Mouse (Mus musculus) frontal cortex, postnatal 14 days (tissue): ENCODE results near the gene Atf6.

Experiments used
- DNase-seq, 2 experiments: peaks; one replicate each; pipeline ENCODE4 v3.0.0; 2022; ENCODE audit warnings: low spot score in 2 of 2

The Atf6 gene

GRCm38 (mm10) chr1:170882915-170883485, 15.4 kb upstream of the Atf6 start:
- no peak for DNase-seq

GRCm38 (mm10) chr1:170876906-170877305, 9.3 kb upstream of the Atf6 start:
- DNase-seq = no peak

GRCm38 (mm10) chr1:170875676-170876075, 8.1 kb upstream of the Atf6 start:
- no peak for DNase-seq

GRCm38 (mm10) chr1:170871961-170872360, 4.4 kb upstream of the Atf6 start:
- no peak for DNase-seq

GRCm38 (mm10) chr1:170871402-170871801, 3.8 kb upstream of the Atf6 start:
- DNase-seq = no peak

- DNase-seq = no peak
Observed at GRCm38 (mm10) chr1:170868905-170869283, 1.3 kb upstream of the Atf6 start.

GRCm38 (mm10) chr1:170868107-170868904, 735 bp upstream of the Atf6 start:
- peak; percentile 47 to 59 for DNase-seq

- no peak for DNase-seq
Observed at GRCm38 (mm10) chr1:170866992-170867690, 430 bp downstream of the Atf6 start.

- DNase-seq = no peak
Observed at GRCm38 (mm10) chr1:170865406-170865805, 2.2 kb downstream of the Atf6 start.

GRCm38 (mm10) chr1:170864754-170865153, 2.8 kb downstream of the Atf6 start:
- DNase-seq = no peak

- no peak for DNase-seq
Observed at GRCm38 (mm10) chr1:170864234-170864633, 3.3 kb downstream of the Atf6 start.

- DNase-seq = no peak
Observed at GRCm38 (mm10) chr1:170863033-170863432, 4.5 kb downstream of the Atf6 start.

GRCm38 (mm10) chr1:170862435-170862717, 5.2 kb downstream of the Atf6 start:
- no peak for DNase-seq

GRCm38 (mm10) chr1:170861671-170862434, 5.7 kb downstream of the Atf6 start:
- DNase-seq = no peak

- DNase-seq = no peak
Observed at GRCm38 (mm10) chr1:170858872-170859271, 8.7 kb downstream of the Atf6 start.

GRCm38 (mm10) chr1:170857369-170857768, 10.2 kb downstream of the Atf6 start:
- no peak for DNase-seq

GRCm38 (mm10) chr1:170855056-170855760, 12.4 kb downstream of the Atf6 start:
- DNase-seq = no peak

GRCm38 (mm10) chr1:170853604-170854003, 14.0 kb downstream of the Atf6 start:
- DNase-seq = no peak

- DNase-seq = no peak
Observed at GRCm38 (mm10) chr1:170850637-170851624, 16.6 kb downstream of the Atf6 start.

GRCm38 (mm10) chr1:170850007-170850406, 17.6 kb downstream of the Atf6 start:
- no peak for DNase-seq
